9 mouse cellular contexts compared by ENCODE assay signal in genomic region chr16:37682309-37682975, GRCm38 (mm10). TPM values are rescaled to one million over a fixed set of nuclear protein-coding genes. Genes with fewer than 3 reads are reported as not detected.
DNase-seq lines count a peak whose midpoint lies in the region; ATAC-seq and TF ChIP-seq lines count a peak whose summit lies in the region.
"Had no signal": no experiment of that assay in that cellular context is flagged by ENCODE, and none has a peak within 500 bp of the region (broad histone marks: within the 10 kb centered on the region; RNA-seq: fewer than 3 reads in every experiment).

No protein-coding gene starts in this region.

- H3K36me3 ChIP-seq in MEL (ENCODE audit: control insufficient read depth in 1 of 2, insufficient read depth in 2 of 2, low read length in 2 of 2) = peaks cover 0 to 11% of the 10 kb centered on the region in 2 experiments; a peak in 2 of 4 replicates
- no peaks in the 10 kb centered on the region for H3K36me3 ChIP-seq in forebrain, embryonic 15.5 days
- H3K36me3 ChIP-seq in lung, embryonic 14.5 days (ENCODE audit: insufficient read depth) = no peaks in the 10 kb centered on the region

- peak; percentile 89 for TF ChIP-seq RAD21 in MEL (IDR thresholded peaks at IDR 0.05; ENCODE audit: low read depth, low read length)

- TF ChIP-seq POLR2A in MEL (IDR thresholded peaks at IDR 0.05; ENCODE audit: control insufficient read depth in 1 of 2, insufficient read depth in 1 of 2, low read depth in 1 of 2, low read length in 2 of 2, poor library complexity in 1 of 2) = no peak

- peak overlapping the region; percentile 64 to 71 for H3K4me3 ChIP-seq in MEL (ENCODE audit: control insufficient read depth in 1 of 2, insufficient read depth in 1 of 2, low read depth in 2 of 2, low read length in 2 of 2)
- H3K4me3 ChIP-seq in forebrain, embryonic 15.5 days = no peak overlapping the region
- no peak overlapping the region for H3K4me3 ChIP-seq in lung, embryonic 14.5 days (ENCODE audit: low read depth, low read length)

- H3K27ac ChIP-seq in MEL (ENCODE audit: control insufficient read depth, low read depth, low read length) = peak overlapping the region; percentile 35; the same call in 1 of the 2 replicates
- H3K27ac ChIP-seq in forebrain, embryonic 15.5 days (replicated peaks) = peak overlapping the region; percentile 89
- H3K27ac ChIP-seq in lung, embryonic 14.5 days (ENCODE audit: low read depth) = peak overlapping the region; percentile 91; the same call in 1 of the 2 replicates
- H3K27ac ChIP-seq: macrophage had no signal

- TF ChIP-seq CTCF in MEL (IDR thresholded peaks at IDR 0.05 in 2 of 3, conservative IDR thresholded peaks at IDR 0.05 in 1 of 3; ENCODE audit: control insufficient read depth in 1 of 3, insufficient read depth in 1 of 3, low read depth in 2 of 3, low read length in 3 of 3, poor library complexity in 1 of 3, severe bottlenecking in 1 of 3) = peak; percentile 84 to 89 (median 86)
- TF ChIP-seq CTCF in lung, embryonic 14.5 days (IDR thresholded peaks at IDR 0.05; ENCODE audit: low read depth) = peak; percentile 85

- H3K4me1 ChIP-seq in MEL (ENCODE audit: control insufficient read depth in 1 of 2, insufficient read depth in 2 of 2, low read length in 2 of 2) = peaks cover 10 to 16% of the 10 kb centered on the region in 2 experiments
- peaks cover 39% of the 10 kb centered on the region for H3K4me1 ChIP-seq in forebrain, embryonic 15.5 days
- H3K4me1 ChIP-seq in lung, embryonic 14.5 days (ENCODE audit: insufficient read depth) = no peaks in the 10 kb centered on the region

- ATAC-seq in forebrain, embryonic 15.5 days (replicated peaks) = peak; percentile 44
- peak; percentile 44 for ATAC-seq in lung, embryonic 14.5 days (ENCODE audit: insufficient read depth)

- H3K27me3 ChIP-seq in MEL (ENCODE audit: control insufficient read depth in 1 of 2, insufficient read depth in 2 of 2, low read length in 2 of 2) = no peaks in the 10 kb centered on the region
- H3K27me3 ChIP-seq in forebrain, embryonic 15.5 days = no peaks in the 10 kb centered on the region
- no peaks in the 10 kb centered on the region for H3K27me3 ChIP-seq in lung, embryonic 14.5 days (ENCODE audit: insufficient read depth, low read length)

- peaks cover 1% of the 10 kb centered on the region; the same call in 1 of the 2 replicates for H3K79me2 ChIP-seq in MEL (ENCODE audit: control insufficient read depth, insufficient read depth, low read length, poor library complexity)

- 48% methylated on average over 7 of the region's 7 CpGs for WGBS in forebrain, embryonic 15.5 days
- 32% methylated on average over 7 of the region's 7 CpGs for WGBS in large intestine, adult 2 months
- 36% methylated on average over 7 of the region's 7 CpGs for WGBS in lung, embryonic 14.5 days

- no peaks in the 10 kb centered on the region for H3K9me3 ChIP-seq in MEL (replicated peaks; ENCODE audit: insufficient read depth, low read length)
- H3K9me3 ChIP-seq in forebrain, embryonic 15.5 days = no peaks in the 10 kb centered on the region
- H3K9me3 ChIP-seq in lung, embryonic 14.5 days (ENCODE audit: low read depth, low read length) = no peaks in the 10 kb centered on the region

- H3K9ac ChIP-seq in MEL (ENCODE audit: control insufficient read depth, low read depth, low read length, poor library complexity, severe bottlenecking) = peak overlapping the region; percentile 89
- H3K9ac ChIP-seq in forebrain, embryonic 15.5 days (replicated peaks) = no peak overlapping the region
- H3K9ac ChIP-seq in lung, embryonic 14.5 days = no peak overlapping the region

- 0 out of 4 replicates have a peak, but pooled peaks of 1 of the 2 experiments have one; percentile 7 for TF ChIP-seq EP300 in MEL (IDR thresholded peaks at IDR 0.05; ENCODE audit: low read depth in 1 of 2, low read length in 2 of 2)

- intact Hi-C loops in heart, postnatal 10 days (cut with DNase I) = loop anchor here (1.0 to 10.0 kb wide), 4 partner anchors 335 to 573 kb away; partner anchors contain the start of gene Gsk3b

- no peak overlapping the region for H3K4me2 ChIP-seq in forebrain, embryonic 15.5 days (replicated peaks)
- peak overlapping the region; percentile 68 for H3K4me2 ChIP-seq in lung, embryonic 14.5 days

- DNase-seq in MEL (ENCODE audit: low read depth, low spot score) = peak; percentile 91
- DNase-seq in cerebellum, adult 11-12 months = peak; percentile 83
- peak; percentile 88 to 93 for DNase-seq in heart, postnatal 10 days
- DNase-seq in large intestine, adult 2 months (ENCODE audit: low read depth, low spot score) = peak; percentile 29
- peak; percentile 88 for DNase-seq in lung, embryonic 14.5 days
- peak; percentile 76 for DNase-seq in ovary, postnatal 10 days (ENCODE audit: low spot score)
- peak; percentile 74 for DNase-seq in thymus, postnatal 14 days

TF ChIP-seq in MEL, 35 proteins besides CTCF, POLR2A, EP300 and RAD21:
- TF ChIP-seq SIN3A (IDR thresholded peaks at IDR 0.05; ENCODE audit: low read length) = peak; percentile 54
- TF ChIP-seq ZNF384 (IDR thresholded peaks at IDR 0.05; ENCODE audit: low read depth, low read length) = peak; percentile 33; the same call in 1 of the 2 replicates
- no peak for TF ChIP-seq USF1 (IDR thresholded peaks at IDR 0.05; ENCODE audit: low read depth, low read length)
- TF ChIP-seq MYC (IDR thresholded peaks at IDR 0.05; ENCODE audit: low read depth, low read length) = peak; percentile 57; the same call in 1 of the 2 replicates
- TF ChIP-seq CHD2 (IDR thresholded peaks at IDR 0.05; ENCODE audit: low read length) = no peak
- TF ChIP-seq SMC3 (IDR thresholded peaks at IDR 0.05; ENCODE audit: low read depth, low read length) = peak; percentile 88
- TF ChIP-seq BHLHE40 (IDR thresholded peaks at IDR 0.05; ENCODE audit: borderline replicate concordance, low read depth, low read length) = 0 out of 2 replicates have a peak, but pooled peaks have one; percentile 29
- TF ChIP-seq HCFC1 (IDR thresholded peaks at IDR 0.05; ENCODE audit: low read depth, low read length) = 0 out of 2 replicates have a peak, but pooled peaks have one; percentile 42
- TF ChIP-seq ZC3H11A (IDR thresholded peaks at IDR 0.05; ENCODE audit: low read depth, low read length) = peak; percentile 83
- no peak for TF ChIP-seq ZKSCAN1 (IDR thresholded peaks at IDR 0.05; ENCODE audit: low read depth, low read length)
- no peak for TF ChIP-seq ELF1 (IDR thresholded peaks at IDR 0.05; ENCODE audit: low read depth, low read length)

RNA-seq across cellular contexts. Expression of gene Ndufb4, which starts 28.2 kb away (rescaled TPM):
- 41.1 and 48.0 TPM in 2 replicates for total RNA-seq in MEL (2012; rRNA removed)
- polyA plus RNA-seq in MEL (2012; ENCODE audit: insufficient read depth in 1 of 2, insufficient read length in 2 of 2, low read depth in 1 of 2, low replicate concordance in 2 of 2, missing spikeins in 1 of 2) = 10 to 100 TPM in 1 of 2 experiments, not detected in 1; 28.9 TPM
- polyA plus RNA-seq in forebrain, embryonic 15.5 days (2015; fragmentation: Nextera tagmentation; extraction: Ambion mirVana) = 56.0 and 59.9 TPM in 2 replicates
- 100 to 1,000 TPM; 124 to 128 TPM for total RNA-seq in heart, postnatal 10 days (2021)
- polyA plus RNA-seq in large intestine, adult 2 months (2012; rRNA removed) = 81.3 and 110 TPM in 2 replicates
- polyA plus RNA-seq in lung, embryonic 14.5 days (2014; fragmentation: Nextera tagmentation; extraction: Ambion mirVana) = 54.4 and 61.7 TPM in 2 replicates

Comparison
In these comparisons a context has a peak if more than half of its experiments do, and no peak if none do; other contexts are left out.
1. DNase-seq: peak in every context shown above with its lines; median percentile 91 in MEL; 90 in heart, postnatal 10 days; 88 in lung, embryonic 14.5 days; 83 in cerebellum, adult 11-12 months; 76 in ovary, postnatal 10 days; 74 in thymus, postnatal 14 days; 29 in large intestine, adult 2 months.
2. H3K27ac ChIP-seq: peak in every context shown above with its lines; median percentile 91 in lung, embryonic 14.5 days; 89 in forebrain, embryonic 15.5 days; 35 in MEL.
3. H3K4me3 ChIP-seq: peak in MEL (2 of 2); none in forebrain, embryonic 15.5 days (single experiment) and lung, embryonic 14.5 days (single experiment).